In the genomic region with DNA sequence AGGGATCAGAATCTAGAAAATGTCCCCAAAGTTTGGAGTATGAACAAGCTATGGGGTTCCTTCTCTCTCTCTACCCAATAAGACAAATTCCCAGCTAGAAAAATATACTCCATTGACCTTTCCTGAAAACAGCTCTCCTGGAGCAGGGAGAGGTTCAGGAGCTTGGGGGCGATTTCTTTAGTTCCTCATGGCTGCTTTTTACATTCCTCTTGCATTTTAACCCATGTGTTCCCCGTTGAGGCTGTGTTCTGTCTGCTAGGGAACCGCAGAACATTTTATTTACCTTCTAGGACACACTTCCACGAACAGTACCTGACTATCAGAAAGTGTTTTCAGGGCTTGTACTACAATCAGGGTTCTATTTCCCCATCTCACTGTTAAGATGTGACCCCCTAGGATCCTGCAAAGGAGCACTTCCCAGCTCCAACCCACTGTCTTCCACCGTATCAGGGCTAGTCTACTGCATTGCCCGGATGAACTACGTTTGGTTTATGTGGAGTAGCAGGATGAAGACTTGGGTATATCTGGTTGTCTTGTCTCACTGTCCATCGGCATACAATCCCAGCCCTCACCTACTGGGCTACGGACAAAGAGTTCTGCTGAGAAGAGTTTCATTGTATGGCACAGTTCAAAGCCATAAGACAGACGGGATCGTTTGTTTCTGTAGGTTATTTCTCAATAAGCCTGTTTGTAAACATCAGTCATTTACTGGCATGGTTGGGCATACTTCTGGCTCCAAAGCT, we compare ENCODE assay signal across 29 mouse cellular contexts. TPM values are rescaled to one million over a fixed set of nuclear protein-coding genes. Genes with fewer than 3 reads are reported as not detected.
DNase-seq lines count a peak whose midpoint lies in the region; ATAC-seq and TF ChIP-seq lines count a peak whose summit lies in the region.
"Had no signal": no experiment of that assay in that cellular context is flagged by ENCODE, and none has a peak within 500 bp of the region (broad histone marks: within the 10 kb centered on the region; RNA-seq: fewer than 3 reads in every experiment).

No protein-coding gene starts in this region.

- peaks cover 16% of the 10 kb centered on the region for H3K4me1 ChIP-seq in embryonic facial prominence, embryonic 10.5 days
- H3K4me1 ChIP-seq in intestine, embryonic 16.5 days (ENCODE audit: control insufficient read depth, insufficient read depth, low read length), result no peaks in the 10 kb centered on the region
- peaks cover 17% of the 10 kb centered on the region for H3K4me1 ChIP-seq in kidney, embryonic 14.5 days (ENCODE audit: control insufficient read depth, insufficient read depth, low read length)
- H3K4me1 ChIP-seq in heart, embryonic 10.5 days, result 0 out of 2 replicates have a peak, but pooled peaks cover 3% of the 10 kb centered on the region
- H3K4me1 ChIP-seq in lung, postnatal 0 days (ENCODE audit: insufficient read depth, low read depth, low read length), result no peaks in the 10 kb centered on the region
- no peaks in the 10 kb centered on the region for H3K4me1 ChIP-seq in liver, embryonic 12.5 days
- H3K4me1 ChIP-seq: forebrain, embryonic 15.5 days; liver, embryonic 15.5 days had no signal

- WGBS in embryonic facial prominence, embryonic 10.5 days, result 80% methylated on average over 11 of the region's 11 CpGs
- 67% methylated on average over 11 of the region's 11 CpGs for WGBS in intestine, embryonic 16.5 days
- WGBS in kidney, embryonic 14.5 days, result 63% methylated on average over 11 of the region's 11 CpGs
- WGBS in heart, embryonic 10.5 days, result 81% methylated on average over 11 of the region's 11 CpGs
- 67% methylated on average over 11 of the region's 11 CpGs for WGBS in lung, postnatal 0 days
- 64% methylated on average over 11 of the region's 11 CpGs for WGBS in liver, embryonic 12.5 days (ENCODE audit: insufficient replicate concordance)

- H3K27ac ChIP-seq in embryonic facial prominence, embryonic 10.5 days (replicated peaks), result peak overlapping the region; percentile 59; the same call in 1 of the 2 replicates
- H3K27ac ChIP-seq in intestine, embryonic 16.5 days (ENCODE audit: low read length), result no peak overlapping the region
- peak overlapping the region; percentile 51 for H3K27ac ChIP-seq in kidney, embryonic 14.5 days (ENCODE audit: low read depth, low read length)
- no peak overlapping the region for H3K27ac ChIP-seq in heart, embryonic 10.5 days
- no peak overlapping the region for H3K27ac ChIP-seq in lung, postnatal 0 days (ENCODE audit: low read length)
- H3K27ac ChIP-seq in liver, embryonic 12.5 days, result no peak overlapping the region
- H3K27ac ChIP-seq: forebrain, embryonic 15.5 days; gastrocnemius, adult 2 months; heart, embryonic 13.5 days; hindbrain, embryonic 14.5 days; liver, embryonic 15.5 days; stomach, postnatal 0 days had no signal

- no peaks in the 10 kb centered on the region for H3K36me3 ChIP-seq in embryonic facial prominence, embryonic 10.5 days (replicated peaks)
- H3K36me3 ChIP-seq in intestine, embryonic 16.5 days (ENCODE audit: control insufficient read depth, insufficient read depth, low read length), result no peaks in the 10 kb centered on the region
- H3K36me3 ChIP-seq in kidney, embryonic 14.5 days (ENCODE audit: control insufficient read depth, insufficient read depth, low read length), result no peaks in the 10 kb centered on the region
- no peaks in the 10 kb centered on the region for H3K36me3 ChIP-seq in heart, embryonic 10.5 days
- H3K36me3 ChIP-seq in lung, postnatal 0 days (ENCODE audit: insufficient read depth, low read length), result no peaks in the 10 kb centered on the region
- H3K36me3 ChIP-seq in liver, embryonic 12.5 days, result no peaks in the 10 kb centered on the region
- H3K36me3 ChIP-seq: forebrain, embryonic 15.5 days; heart, embryonic 13.5 days; liver, embryonic 15.5 days had no signal

- TF ChIP-seq EP300 in lung, postnatal 0 days (IDR thresholded peaks at IDR 0.05), result no peak

- no peak overlapping the region for H3K4me2 ChIP-seq in intestine, embryonic 16.5 days (ENCODE audit: low read depth, low read length)
- no peak overlapping the region for H3K4me2 ChIP-seq in kidney, embryonic 14.5 days (replicated peaks; ENCODE audit: low read depth, low read length)
- H3K4me2 ChIP-seq in lung, postnatal 0 days (replicated peaks; ENCODE audit: low read depth, low read length), result no peak overlapping the region
- H3K4me2 ChIP-seq in liver, embryonic 12.5 days, result no peak overlapping the region
- H3K4me2 ChIP-seq: forebrain, embryonic 15.5 days; heart, embryonic 13.5 days; hindbrain, embryonic 14.5 days; liver, embryonic 15.5 days; lung, embryonic 14.5 days; midbrain, embryonic 11.5 days had no signal

- H3K9ac ChIP-seq in intestine, embryonic 16.5 days (ENCODE audit: low read depth, low read length), result no peak overlapping the region
- no peak overlapping the region for H3K9ac ChIP-seq in kidney, embryonic 14.5 days (ENCODE audit: low read depth, low read length)
- no peak overlapping the region for H3K9ac ChIP-seq in lung, postnatal 0 days (replicated peaks; ENCODE audit: low read depth)
- no peak overlapping the region for H3K9ac ChIP-seq in liver, embryonic 12.5 days
- H3K9ac ChIP-seq: forebrain, embryonic 15.5 days; heart, embryonic 13.5 days; hindbrain, embryonic 14.5 days; liver, embryonic 15.5 days; lung, embryonic 14.5 days had no signal

- no peaks in the 10 kb centered on the region for H3K9me3 ChIP-seq in embryonic facial prominence, embryonic 10.5 days
- H3K9me3 ChIP-seq in intestine, embryonic 16.5 days (ENCODE audit: control insufficient read depth, low read length), result no peaks in the 10 kb centered on the region
- H3K9me3 ChIP-seq in kidney, embryonic 14.5 days (ENCODE audit: control insufficient read depth, low read length), result no peaks in the 10 kb centered on the region
- H3K9me3 ChIP-seq in heart, embryonic 10.5 days, result no peaks in the 10 kb centered on the region
- no peaks in the 10 kb centered on the region for H3K9me3 ChIP-seq in lung, postnatal 0 days (ENCODE audit: low read length)
- no peaks in the 10 kb centered on the region for H3K9me3 ChIP-seq in liver, embryonic 12.5 days (replicated peaks)
- H3K9me3 ChIP-seq: forebrain, embryonic 15.5 days; heart, embryonic 13.5 days; liver, embryonic 15.5 days had no signal

- TF ChIP-seq CTCF in lung, postnatal 0 days (IDR thresholded peaks at IDR 0.05), result no peak

- H3K4me3 ChIP-seq in embryonic facial prominence, embryonic 10.5 days, result no peak overlapping the region
- no peak overlapping the region for H3K4me3 ChIP-seq in intestine, embryonic 16.5 days (ENCODE audit: low read length)
- no peak overlapping the region for H3K4me3 ChIP-seq in kidney, embryonic 14.5 days (ENCODE audit: low read length)
- no peak overlapping the region for H3K4me3 ChIP-seq in heart, embryonic 10.5 days
- H3K4me3 ChIP-seq in lung, postnatal 0 days (ENCODE audit: low read depth, low read length), result no peak overlapping the region
- no peak overlapping the region for H3K4me3 ChIP-seq in liver, embryonic 12.5 days
- H3K4me3 ChIP-seq: forebrain, embryonic 15.5 days; gastrocnemius, adult 2 months; heart, embryonic 13.5 days; liver, embryonic 15.5 days had no signal

- DNase-seq in embryonic facial prominence, embryonic 10.5 days (ENCODE audit: low spot score), result no peak
- DNase-seq in kidney, postnatal 36 days, result peak; percentile 20 to 23
- DNase-seq in heart, embryonic 10.5 days (ENCODE audit: low spot score), result no peak
- no peak for DNase-seq in lung, postnatal 0 days (ENCODE audit: low spot score)
- DNase-seq: adrenal gland, postnatal 25 days; cerebellum, adult 2 months; cerebellum, postnatal 14 days; gastrocnemius, adult 2 months; gastrocnemius, postnatal 36 days; heart, adult 18-20 months; heart, postnatal 10 days; liver; lung, embryonic 14.5 days; right cerebral cortex, postnatal 25 days; spleen, adult 18-20 months; thymus, adult 18-20 months; thymus, postnatal 36 days had no signal

- ATAC-seq in intestine, embryonic 16.5 days, result 0 out of 2 replicates have a peak, but pooled peaks have one; percentile 13
- ATAC-seq in kidney, embryonic 14.5 days (ENCODE audit: low FRiP score, low TSS enrichment), result peak; percentile 55; the same call in 1 of the 2 replicates
- no peak for ATAC-seq in lung, postnatal 0 days
- ATAC-seq in liver, embryonic 12.5 days, result no peak
- ATAC-seq: CD4-positive, CD25-positive, alpha-beta regulatory T cell, adult 4 months; forebrain, embryonic 15.5 days; midbrain, embryonic 16.5 days had no signal

- no peaks in the 10 kb centered on the region for H3K27me3 ChIP-seq in embryonic facial prominence, embryonic 10.5 days (replicated peaks; ENCODE audit: low read depth, poor library complexity, severe bottlenecking)
- no peaks in the 10 kb centered on the region for H3K27me3 ChIP-seq in intestine, embryonic 16.5 days (replicated peaks; ENCODE audit: control insufficient read depth, insufficient read depth, low read length)
- no peaks in the 10 kb centered on the region for H3K27me3 ChIP-seq in kidney, embryonic 14.5 days (ENCODE audit: control insufficient read depth, insufficient read depth, low read length)
- H3K27me3 ChIP-seq in heart, embryonic 10.5 days (ENCODE audit: insufficient read depth, poor library complexity, severe bottlenecking), result no peaks in the 10 kb centered on the region
- H3K27me3 ChIP-seq in lung, postnatal 0 days (replicated peaks; ENCODE audit: insufficient read depth, low read length), result no peaks in the 10 kb centered on the region
- H3K27me3 ChIP-seq in liver, embryonic 12.5 days (replicated peaks), result no peaks in the 10 kb centered on the region
- H3K27me3 ChIP-seq: forebrain, embryonic 15.5 days; heart, embryonic 13.5 days; liver, embryonic 15.5 days had no signal

RNA-seq across cellular contexts. Expression of a gene that starts 0.6 kb away (rescaled TPM):
- polyA plus RNA-seq in embryonic facial prominence, embryonic 10.5 days (2016; fragmentation: Nextera tagmentation; extraction: Ambion mirVana), result 0.15 and 0.27 TPM in 2 replicates
- 0.20 and 0.33 TPM in 2 replicates for polyA plus RNA-seq in intestine, embryonic 16.5 days (2015; fragmentation: Nextera tagmentation; extraction: Ambion mirVana)
- polyA plus RNA-seq in kidney, embryonic 14.5 days (2014; fragmentation: Nextera tagmentation; extraction: Ambion mirVana), result 3.3 and 7.3 TPM in 2 replicates
- polyA plus RNA-seq in heart, embryonic 10.5 days (2016; fragmentation: Nextera tagmentation; extraction: Ambion mirVana), result 0.04 and 0.05 TPM in 2 replicates
- polyA plus RNA-seq in lung, postnatal 0 days (2015; fragmentation: Nextera tagmentation; extraction: Ambion mirVana), result not detected in 2 replicates
- polyA plus RNA-seq in liver, embryonic 12.5 days (2016; fragmentation: Nextera tagmentation; extraction: Ambion mirVana), result not detected in 2 replicates
- polyA plus RNA-seq: heart, embryonic 13.5 days; lung, embryonic 14.5 days; neural tube, embryonic 11.5 days had no signal

Comparison
In these comparisons a context has a peak if more than half of its experiments do, and no peak if none do; other contexts are left out.
1. DNase-seq: peak in kidney, postnatal 36 days (2 of 2); none in embryonic facial prominence, embryonic 10.5 days (single experiment), heart, embryonic 10.5 days (single experiment) and lung, postnatal 0 days (single experiment).
2. H3K27ac ChIP-seq: peak in embryonic facial prominence, embryonic 10.5 days (single experiment) and kidney, embryonic 14.5 days (single experiment); none in intestine, embryonic 16.5 days (single experiment), heart, embryonic 10.5 days (single experiment), lung, postnatal 0 days (single experiment) and liver, embryonic 12.5 days (single experiment).
3. ATAC-seq: peak in intestine, embryonic 16.5 days (single experiment) and kidney, embryonic 14.5 days (single experiment); none in lung, postnatal 0 days (single experiment) and liver, embryonic 12.5 days (single experiment).